Mouse (Mus musculus) lung, postnatal 10 days (tissue): Measurements from ENCODE around the gene Siglecf.

Experiments used
- DNase-seq: peaks from one replicate; pipeline ENCODE4 v3.0.0; 2021

Gene Siglecf

GRCm38 (mm10) chr7:43392349-43393121, 41.4 kb downstream of the Siglecf start:
- DNase-seq = no peak

- DNase-seq = no peak
These were observed 48.4 kb downstream of the Siglecf start for GRCm38 (mm10) chr7:43399501-43399900.

GRCm38 (mm10) chr7:43402718-43403117, 51.6 kb downstream of the Siglecf start:
- no peak for DNase-seq

GRCm38 (mm10) chr7:43407573-43407972, 56.4 kb downstream of the Siglecf start:
- DNase-seq = no peak

GRCm38 (mm10) chr7:43408131-43408553, 57.0 kb downstream of the Siglecf start, which contains the start of gene Siglecg:
Gene Siglecg (plus strand): TSS chr7:43408204.
- DNase-seq = no peak

- DNase-seq = no peak
These were observed 57.9 kb downstream of the Siglecf start for GRCm38 (mm10) chr7:43409084-43409483.
